Mouse (Mus musculus): Measurements from ENCODE around the gene Nemf. TPM values are rescaled to one million over a fixed set of nuclear protein-coding genes. Genes with fewer than 3 reads are reported as not detected.

The Nemf gene
- polyA plus RNA-seq, 1 experiment from 2014 or later: 94.4 TPM

GRCm38 (mm10) chr12:69373850-69374766, 17.1 kb upstream of the Nemf start:
- Histone ChIP-seq H3K36me3 (ENCODE audit: control insufficient read depth, insufficient read depth) (no peaks in the 10 kb centered on the region), H3K4me2 (ENCODE audit: low read length) (peak overlapping the region; percentile 95), H3K4me3 (replicated peaks; ENCODE audit: low read length) (peak overlapping the region; percentile 87), H3K27me3 (replicated peaks; ENCODE audit: control insufficient read depth, insufficient read depth, low read length) (no peaks in the 10 kb centered on the region), H3K9ac (replicated peaks; ENCODE audit: low read depth, low read length) (peak overlapping the region; percentile 94), H3K27ac (ENCODE audit: low read length) (no peak overlapping the region), H3K9me3 (ENCODE audit: control insufficient read depth, low read length) (no peaks in the 10 kb centered on the region), H3K4me1 (replicated peaks; ENCODE audit: control insufficient read depth, insufficient read depth, low read length) (peaks cover 22% of the 10 kb centered on the region)
- no peak for ATAC-seq
- WGBS: 38% methylated on average over 11 of the region's 11 CpGs

- Histone ChIP-seq H3K4me1 (replicated peaks; ENCODE audit: control insufficient read depth, insufficient read depth, low read length) (peaks cover 22% of the 10 kb centered on the region), H3K9me3 (ENCODE audit: control insufficient read depth, low read length) (no peaks in the 10 kb centered on the region), H3K27me3 (replicated peaks; ENCODE audit: control insufficient read depth, insufficient read depth, low read length) (no peaks in the 10 kb centered on the region), H3K9ac (replicated peaks; ENCODE audit: low read depth, low read length) (peak overlapping the region; percentile 94), H3K4me2 (ENCODE audit: low read length) (peak overlapping the region; percentile 95), H3K4me3 (replicated peaks; ENCODE audit: low read length) (peak overlapping the region; percentile 87), H3K27ac (ENCODE audit: low read length) (peak overlapping the region; percentile 94), H3K36me3 (ENCODE audit: control insufficient read depth, insufficient read depth) (no peaks in the 10 kb centered on the region)
- ATAC-seq: peak; percentile 8; the same call in 1 of the 2 replicates
- under 1% methylated on average over 42 of the region's 42 CpGs for WGBS
Observed at GRCm38 (mm10) chr12:69372731-69373331, 15.9 kb upstream of the Nemf start.

GRCm38 (mm10) chr12:69371854-69372671, 15.1 kb upstream of the Nemf start, which contains the start of the genes Arf6 and Gm9887:
Arf6 (plus strand) TSS chr12:69372150.
Gm9887 (minus strand) TSS chr12:69372458.
- under 1% methylated on average over 104 of the region's 121 CpGs for WGBS

GRCm38 (mm10) chr12:69371421-69371853, 14.5 kb upstream of the Nemf start:
- H3K27ac ChIP-seq (ENCODE audit: low read length): peak overlapping the region; percentile 94
- peak overlapping the region; percentile 65 for H3K4me2 ChIP-seq (ENCODE audit: low read length)
- WGBS: 0% methylated on average over 24 of the region's 24 CpGs
- H3K27me3 ChIP-seq (replicated peaks; ENCODE audit: control insufficient read depth, insufficient read depth, low read length): no peaks in the 10 kb centered on the region
- no peaks in the 10 kb centered on the region for H3K36me3 ChIP-seq (ENCODE audit: control insufficient read depth, insufficient read depth)
- H3K4me1 ChIP-seq (replicated peaks; ENCODE audit: control insufficient read depth, insufficient read depth, low read length): peaks cover 22% of the 10 kb centered on the region
- H3K9ac ChIP-seq (replicated peaks; ENCODE audit: low read depth, low read length): peak overlapping the region; percentile 76
- H3K9me3 ChIP-seq (ENCODE audit: control insufficient read depth, low read length): no peaks in the 10 kb centered on the region
- peak overlapping the region; percentile 87 for H3K4me3 ChIP-seq (replicated peaks; ENCODE audit: low read length)
- peak; percentile 89 for ATAC-seq

More at GRCm38 (mm10) chr12:69371854-69372671, 15.1 kb upstream of the Nemf start, which contains the start of the genes Arf6 and Gm9887:
- Histone ChIP-seq H3K4me3 (replicated peaks; ENCODE audit: low read length) (peak within 1 kb of the TSS; percentile 87), H3K27ac (ENCODE audit: low read length) (peak within 1 kb of the TSS; percentile 94), H3K9me3 (ENCODE audit: control insufficient read depth, low read length) (no peaks in the 10 kb centered on the region), H3K27me3 (replicated peaks; ENCODE audit: control insufficient read depth, insufficient read depth, low read length) (no peaks in the 10 kb centered on the region), H3K36me3 (ENCODE audit: control insufficient read depth, insufficient read depth) (no peaks in the 10 kb centered on the region), H3K9ac (replicated peaks; ENCODE audit: low read depth, low read length) (peak within 1 kb of the TSS; percentile 94), H3K4me1 (replicated peaks; ENCODE audit: control insufficient read depth, insufficient read depth, low read length) (peaks cover 22% of the 10 kb centered on the region), H3K4me2 (ENCODE audit: low read length) (peak within 1 kb of the TSS; percentile 95)
- peak; percentile 94 for ATAC-seq

- no peaks in the 10 kb centered on the region for H3K36me3 ChIP-seq (ENCODE audit: control insufficient read depth, insufficient read depth)
- no peaks in the 10 kb centered on the region for H3K9me3 ChIP-seq (ENCODE audit: control insufficient read depth, low read length)
- H3K27ac ChIP-seq (ENCODE audit: low read length): peak overlapping the region; percentile 5; the same call in 1 of the 2 replicates
- ATAC-seq: no peak
- 12% methylated on average over 7 of the region's 7 CpGs for WGBS
- H3K27me3 ChIP-seq (replicated peaks; ENCODE audit: control insufficient read depth, insufficient read depth, low read length): no peaks in the 10 kb centered on the region
- peak overlapping the region; percentile 87 for H3K4me3 ChIP-seq (replicated peaks; ENCODE audit: low read length)
- H3K9ac ChIP-seq (replicated peaks; ENCODE audit: low read depth, low read length): peak overlapping the region; percentile 76
- peak overlapping the region; percentile 65 for H3K4me2 ChIP-seq (ENCODE audit: low read length)
- peaks cover 19% of the 10 kb centered on the region for H3K4me1 ChIP-seq (replicated peaks; ENCODE audit: control insufficient read depth, insufficient read depth, low read length)
Observed at GRCm38 (mm10) chr12:69370936-69371335, 14.0 kb upstream of the Nemf start.

GRCm38 (mm10) chr12:69367557-69367956, 10.6 kb upstream of the Nemf start:
- Histone ChIP-seq H3K4me2 (ENCODE audit: low read length) (no peak overlapping the region), H3K9ac (replicated peaks; ENCODE audit: low read depth, low read length) (no peak overlapping the region), H3K4me1 (replicated peaks; ENCODE audit: control insufficient read depth, insufficient read depth, low read length) (peaks cover 6% of the 10 kb centered on the region), H3K4me3 (replicated peaks; ENCODE audit: low read length) (no peak overlapping the region), H3K27ac (ENCODE audit: low read length) (no peak overlapping the region), H3K36me3 (ENCODE audit: control insufficient read depth, insufficient read depth) (no peaks in the 10 kb centered on the region), H3K27me3 (replicated peaks; ENCODE audit: control insufficient read depth, insufficient read depth, low read length) (no peaks in the 10 kb centered on the region), H3K9me3 (ENCODE audit: control insufficient read depth, low read length) (no peaks in the 10 kb centered on the region)
- no peak for ATAC-seq
- 72% methylated on average over 2 of the region's 2 CpGs for WGBS

GRCm38 (mm10) chr12:69366424-69366823, 9.5 kb upstream of the Nemf start:
- Histone ChIP-seq H3K4me3 (replicated peaks; ENCODE audit: low read length) (no peak overlapping the region), H3K4me1 (replicated peaks; ENCODE audit: control insufficient read depth, insufficient read depth, low read length) (peaks cover 10% of the 10 kb centered on the region), H3K27me3 (replicated peaks; ENCODE audit: control insufficient read depth, insufficient read depth, low read length) (no peaks in the 10 kb centered on the region), H3K27ac (ENCODE audit: low read length) (no peak overlapping the region), H3K9ac (replicated peaks; ENCODE audit: low read depth, low read length) (no peak overlapping the region), H3K4me2 (ENCODE audit: low read length) (no peak overlapping the region), H3K9me3 (ENCODE audit: control insufficient read depth, low read length) (no peaks in the 10 kb centered on the region), H3K36me3 (ENCODE audit: control insufficient read depth, insufficient read depth) (no peaks in the 10 kb centered on the region)
- ATAC-seq: no peak

- 84% methylated on average over 7 of the region's 7 CpGs for WGBS
- H3K27ac ChIP-seq (ENCODE audit: low read length): no peak overlapping the region
- no peaks in the 10 kb centered on the region for H3K27me3 ChIP-seq (replicated peaks; ENCODE audit: control insufficient read depth, insufficient read depth, low read length)
- no peaks in the 10 kb centered on the region for H3K9me3 ChIP-seq (ENCODE audit: control insufficient read depth, low read length)
- no peaks in the 10 kb centered on the region for H3K36me3 ChIP-seq (ENCODE audit: control insufficient read depth, insufficient read depth)
- no peak overlapping the region for H3K4me2 ChIP-seq (ENCODE audit: low read length)
- no peak for ATAC-seq
- peaks cover 8% of the 10 kb centered on the region for H3K4me1 ChIP-seq (replicated peaks; ENCODE audit: control insufficient read depth, insufficient read depth, low read length)
- H3K4me3 ChIP-seq (replicated peaks; ENCODE audit: low read length): no peak overlapping the region
- no peak overlapping the region for H3K9ac ChIP-seq (replicated peaks; ENCODE audit: low read depth, low read length)
Observed at GRCm38 (mm10) chr12:69365757-69366156, 8.8 kb upstream of the Nemf start.

Data from forebrain, embryonic 16.5 days (tissue).